Mouse (Mus musculus) right cerebral cortex, postnatal 14 days (tissue): Measurements from ENCODE around the gene Dapk2.
A peak's percentile ranks its signal among the peaks of the same experiment; 100 is the strongest.

Experiments used
- DNase-seq: peaks from one replicate; pipeline ENCODE4 v3.0.0; 2022

Dapk2 gene

GRCm38 (mm10) chr9:66157958-66158830 is at the start of gene Dapk2:
Gene Dapk2 (plus strand): TSS chr9:66158223.
- DNase-seq = peak; percentile 57

DNA sequence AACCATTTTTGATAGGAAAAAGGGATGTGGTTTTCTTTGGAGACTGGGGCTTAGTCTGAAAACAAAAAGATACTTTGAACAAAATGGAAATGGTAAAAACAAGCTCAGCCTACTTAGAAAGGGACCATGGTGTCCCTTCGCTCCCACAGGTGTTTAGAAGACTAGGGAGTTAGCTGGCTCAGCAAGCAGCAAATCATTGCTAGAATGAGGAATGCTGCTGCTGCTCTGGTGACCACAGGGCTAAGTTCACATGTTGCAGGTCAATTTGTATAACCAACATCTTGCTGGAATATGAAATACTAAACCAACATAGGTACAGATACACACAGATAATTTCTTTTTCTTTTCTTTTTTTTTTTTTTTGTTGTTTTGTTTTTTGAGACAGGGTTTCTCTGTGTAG is 48.4 kb upstream of the Dapk2 start:
- DNase-seq = no peak

- DNase-seq = no peak
These were observed 47.9 kb upstream of the Dapk2 start for GRCm38 (mm10) chr9:66110126-66110525.

GRCm38 (mm10) chr9:66110611-66111379 is 47.2 kb upstream of the Dapk2 start:
- DNase-seq = no peak

GRCm38 (mm10) chr9:66114341-66114740 is 43.7 kb upstream of the Dapk2 start:
- no peak for DNase-seq

- no peak for DNase-seq
These were observed 41.1 kb upstream of the Dapk2 start for GRCm38 (mm10) chr9:66116890-66117289.

- DNase-seq = no peak
These were observed 38.5 kb upstream of the Dapk2 start for GRCm38 (mm10) chr9:66119498-66119897.

- no peak for DNase-seq
These were observed 37.9 kb upstream of the Dapk2 start for GRCm38 (mm10) chr9:66120106-66120505.

DNA sequence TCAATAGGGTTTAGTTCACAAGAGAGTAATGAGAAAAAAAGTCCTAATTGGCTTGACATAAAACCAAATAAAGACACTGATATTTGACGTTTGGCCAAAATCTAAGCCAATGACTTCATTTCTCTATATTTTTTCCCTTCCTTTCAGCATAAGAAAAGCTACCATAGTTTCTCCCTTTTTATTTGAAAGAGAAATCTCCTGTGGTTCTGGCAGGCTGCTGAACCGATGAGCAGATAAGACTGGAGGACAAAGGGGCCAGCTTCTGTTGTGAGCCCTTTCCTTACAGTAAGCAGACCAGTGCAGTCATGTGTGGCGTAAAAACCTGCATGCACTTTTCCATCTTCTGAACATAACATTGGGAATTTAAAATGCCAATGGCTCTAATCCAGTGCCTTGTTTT is 37.1 kb upstream of the Dapk2 start:
- no peak for DNase-seq

GRCm38 (mm10) chr9:66121421-66121820 is 36.6 kb upstream of the Dapk2 start:
- DNase-seq = no peak

DNA sequence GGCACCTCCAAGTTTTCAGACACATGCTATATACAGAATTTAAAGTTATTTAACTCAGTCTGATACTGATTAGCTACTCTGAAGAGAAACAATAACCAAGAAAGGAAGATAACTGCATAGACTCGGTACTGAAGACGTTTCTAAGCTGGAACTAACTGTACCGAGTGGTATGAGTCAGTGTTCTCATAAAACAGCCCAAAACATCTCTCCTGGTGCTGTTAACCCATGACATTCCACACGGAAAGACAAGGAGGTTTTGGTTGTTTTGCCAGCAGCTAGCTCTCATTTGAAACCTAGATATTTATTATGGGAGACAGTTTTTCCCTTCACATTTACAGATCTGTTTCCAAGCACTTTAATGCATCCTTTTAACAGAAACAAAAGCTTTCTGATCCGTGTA is 34.4 kb upstream of the Dapk2 start:
- DNase-seq = no peak

DNA sequence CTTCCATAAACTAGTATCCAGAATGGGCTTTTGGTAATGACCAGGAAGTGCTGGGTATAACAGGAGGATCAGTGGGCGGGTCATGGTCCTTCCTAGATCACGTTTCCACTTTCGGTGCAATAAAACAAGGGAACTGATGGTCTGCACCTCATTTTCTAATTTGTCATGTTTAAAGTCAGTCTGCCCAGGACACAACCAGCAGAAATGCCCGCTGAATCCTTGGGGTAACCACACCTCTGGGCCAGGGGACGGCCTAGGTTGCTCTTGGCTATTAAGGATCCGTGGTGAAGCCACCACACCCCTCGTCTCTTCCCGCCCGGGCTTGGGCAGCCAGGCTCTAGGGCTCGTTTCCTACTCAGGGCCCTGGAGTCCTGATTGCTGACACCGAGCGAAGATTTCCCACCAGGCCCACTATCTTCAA is 33.9 kb upstream of the Dapk2 start:
- no peak for DNase-seq

DNA sequence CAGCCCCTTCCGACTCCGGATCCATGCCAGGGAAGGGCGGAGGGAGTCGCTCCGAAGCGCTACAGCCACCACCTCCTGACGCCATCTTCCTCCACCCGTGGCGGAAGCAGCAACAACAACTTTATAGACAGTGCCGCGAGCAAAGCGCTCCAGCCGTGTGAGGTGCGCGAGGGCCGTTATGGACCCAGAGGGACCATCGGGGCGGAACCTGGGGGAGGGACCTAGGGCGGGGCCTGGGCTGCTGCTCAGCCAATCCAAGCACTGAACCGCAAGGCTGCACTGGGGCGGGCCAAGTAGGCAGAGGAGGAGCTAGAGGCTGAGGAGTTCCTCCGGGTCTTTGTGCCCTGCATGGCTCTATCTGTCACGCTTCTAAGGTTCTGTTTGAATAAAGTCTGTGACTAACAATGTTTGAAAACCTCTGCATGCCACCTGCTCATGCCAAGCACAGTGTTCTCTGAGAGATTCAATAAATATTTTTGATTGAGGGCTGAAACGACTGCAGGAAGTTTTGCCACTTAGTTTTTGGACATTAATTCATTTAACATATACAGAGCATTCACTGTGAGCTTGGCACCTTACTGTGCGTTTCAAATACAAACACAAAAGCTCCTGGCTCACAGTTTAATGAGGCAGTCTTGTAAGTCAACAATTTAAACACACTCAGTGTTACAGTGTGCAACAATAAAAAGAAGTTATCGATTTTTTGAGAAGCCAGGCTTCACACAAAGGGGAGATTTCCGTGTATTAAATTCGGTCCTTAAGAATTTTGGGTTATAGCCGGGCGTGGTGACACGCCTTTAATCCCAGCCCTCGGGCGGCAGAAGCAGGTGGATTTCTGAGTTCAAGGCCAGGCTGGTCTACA is 33.1 kb upstream of the Dapk2 start:
- DNase-seq = peak; percentile 95

DNA sequence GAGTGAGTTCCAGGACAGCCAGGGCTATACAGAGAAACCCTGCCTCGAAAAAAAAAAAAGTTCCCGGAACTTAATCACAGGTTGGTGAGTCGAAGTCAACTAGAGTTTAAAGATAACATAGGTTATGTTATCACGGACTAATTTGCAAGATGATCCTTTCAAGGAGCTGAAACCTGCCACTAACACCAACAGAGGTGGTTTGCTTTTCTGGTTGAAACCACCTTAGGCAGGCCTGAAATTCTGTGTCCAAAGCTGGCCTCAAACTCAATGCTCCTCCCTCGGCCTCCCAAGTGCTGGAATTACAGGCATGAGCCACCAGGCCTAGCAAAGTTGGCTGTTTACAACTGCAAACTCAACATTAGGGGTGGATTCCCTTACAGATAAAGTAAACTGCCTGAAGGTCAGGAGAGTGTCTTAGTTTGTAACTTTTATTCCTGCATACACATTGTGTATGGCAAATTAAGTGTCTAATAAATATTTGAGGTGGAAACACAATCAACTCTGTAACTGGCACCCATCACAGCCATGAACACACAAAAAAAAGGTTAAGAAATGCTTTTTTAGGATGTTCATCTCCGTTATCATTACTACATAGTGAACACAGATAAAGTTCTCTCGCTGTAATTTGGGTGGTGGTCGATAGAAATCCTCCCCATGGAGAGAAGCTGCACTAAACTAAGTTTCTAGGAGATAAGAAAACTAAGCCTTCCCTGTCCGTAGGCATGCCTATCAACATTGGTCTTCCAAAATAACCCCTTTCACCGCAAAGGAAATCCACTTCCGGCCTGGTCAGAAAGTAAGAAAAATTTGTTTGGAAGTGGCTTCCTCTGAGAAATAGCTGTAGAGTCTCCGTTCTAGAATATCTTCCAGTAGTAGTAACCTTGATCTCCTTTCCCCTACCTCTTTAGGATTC is 32.2 kb upstream of the Dapk2 start:
- no peak for DNase-seq

DNA sequence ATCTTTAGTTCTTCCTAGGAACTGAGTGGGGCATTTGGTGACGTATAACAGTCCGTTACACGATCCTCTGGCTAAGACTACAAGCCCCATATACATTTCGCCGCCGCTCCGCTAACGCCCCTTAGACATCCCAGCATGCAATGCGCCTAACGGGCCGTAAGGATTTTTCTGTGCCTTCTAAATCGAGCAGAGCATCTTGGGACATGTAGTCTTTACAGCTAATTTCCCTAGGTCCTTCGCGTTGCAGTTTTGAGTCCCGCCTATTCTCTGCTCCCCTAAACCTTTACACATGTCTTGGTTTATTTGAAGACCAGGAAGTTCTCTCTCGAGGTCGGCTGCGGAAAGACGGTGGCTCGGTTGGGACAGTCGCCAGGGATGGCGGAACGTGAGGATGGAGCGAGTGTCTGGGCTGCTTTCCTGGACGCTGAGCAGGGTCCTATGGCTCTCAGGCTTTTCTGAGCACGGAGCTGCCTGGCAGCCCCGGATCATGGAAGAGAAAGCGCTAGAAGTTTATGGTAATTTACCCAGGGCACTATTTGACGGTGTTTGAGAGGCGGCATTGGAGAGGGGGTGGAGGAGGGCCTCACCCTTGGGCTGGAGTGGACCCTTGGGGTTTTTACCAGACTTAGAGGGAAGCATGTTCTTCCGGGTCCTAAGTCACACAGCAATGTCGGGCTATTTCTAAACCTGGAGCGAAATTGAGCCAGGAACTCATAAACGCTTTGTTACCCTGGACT is 31.4 kb upstream of the Dapk2 start, which contains the start of the genes Snx1 and Ciao2a:
TSS of gene Snx1 (minus strand) at position 132 of the 737 bp plus-strand sequence.
TSS of gene Ciao2a (plus strand) at position 156 of the 737 bp plus-strand sequence.
- DNase-seq = peak; percentile 90

- no peak for DNase-seq
These were observed 30.9 kb upstream of the Dapk2 start for GRCm38 (mm10) chr9:66127193-66127546.

GRCm38 (mm10) chr9:66127884-66128283 is 30.1 kb upstream of the Dapk2 start:
- no peak for DNase-seq

DNA sequence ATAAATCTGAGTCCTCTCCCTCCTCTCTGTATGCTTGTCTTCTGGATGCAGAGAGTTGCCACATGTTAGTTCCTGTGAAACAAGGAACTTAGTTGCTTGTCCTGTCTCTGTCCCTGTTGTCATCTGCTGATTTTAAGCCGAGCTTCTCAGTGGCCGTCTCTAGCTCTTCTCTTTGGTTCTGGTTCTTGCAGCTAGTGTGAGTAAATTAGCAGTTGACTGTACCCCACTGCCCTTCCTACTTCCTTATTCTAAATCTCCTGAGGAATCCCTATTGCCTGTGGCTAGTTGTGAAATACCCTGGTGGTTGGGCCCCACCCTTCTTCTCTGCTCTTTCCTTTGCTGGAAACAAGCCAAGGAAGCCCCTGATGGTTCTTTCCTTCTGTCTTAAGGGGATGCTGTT is 26.6 kb upstream of the Dapk2 start:
- no peak for DNase-seq

- DNase-seq = peak; percentile 25
These were observed 22.1 kb upstream of the Dapk2 start for GRCm38 (mm10) chr9:66135967-66136366.

GRCm38 (mm10) chr9:66138193-66138592 is 19.8 kb upstream of the Dapk2 start:
- DNase-seq = no peak

GRCm38 (mm10) chr9:66142265-66142664 is 15.8 kb upstream of the Dapk2 start:
- DNase-seq = no peak
